Mouse (Mus musculus): Measurements from ENCODE around the gene Zfp13.

DNA sequence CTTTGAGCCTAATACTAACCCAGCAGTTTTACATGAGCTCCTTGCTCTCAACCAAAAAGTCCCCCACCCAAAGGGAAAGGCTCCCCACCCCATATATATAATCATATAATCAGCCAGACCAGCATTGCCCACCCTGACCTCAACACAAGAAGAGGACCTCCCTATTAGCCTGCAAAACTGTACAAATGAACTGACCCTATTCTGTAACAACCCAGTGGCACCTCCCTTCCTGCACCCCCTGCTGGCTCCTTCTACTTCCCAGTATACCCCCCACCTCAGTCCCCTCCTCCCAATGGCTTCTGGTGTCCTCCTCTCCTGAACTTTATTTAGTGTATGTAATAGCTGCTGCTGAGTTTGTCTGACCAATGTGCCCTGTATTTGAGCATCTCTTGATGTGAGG is 47.9 kb downstream of the Zfp13 start:
- TF ChIP-seq CTCF (IDR thresholded peaks at IDR 0.05; ENCODE audit: extremely low read depth, insufficient read depth, insufficient read length, insufficient replicate concordance) (no peak), POLR2A (IDR thresholded peaks at IDR 0.05; ENCODE audit: low read depth, low read length) (no peak)

All from spleen, adult 2 months (tissue).